In the genomic region with DNA sequence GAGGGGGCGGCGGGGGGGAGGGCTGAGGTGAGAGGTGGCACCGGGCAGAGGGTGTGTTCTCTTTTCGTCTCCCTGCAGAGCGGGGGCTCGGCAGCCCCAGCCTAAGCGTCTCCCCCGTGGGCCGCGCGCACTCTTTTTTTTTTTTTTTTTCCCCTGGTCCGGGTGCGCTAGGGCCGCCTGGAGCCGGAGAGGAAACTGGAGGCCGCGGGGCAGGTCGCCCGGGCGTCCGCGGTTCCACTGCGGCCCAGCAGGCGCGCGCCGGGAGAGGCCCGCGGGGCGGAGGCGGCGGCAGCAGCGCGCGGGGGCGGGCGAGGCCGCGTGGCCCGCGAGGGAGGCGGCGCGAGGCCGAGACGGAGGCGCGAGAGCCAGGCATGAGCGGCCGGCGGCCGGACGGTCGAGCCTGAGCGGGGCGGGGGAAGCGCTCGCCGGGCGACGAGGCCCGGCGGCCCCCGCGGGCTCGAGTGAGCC, we compare ENCODE assay signal across 9 mouse cellular contexts. TPM values are rescaled to one million over a fixed set of nuclear protein-coding genes. Genes with fewer than 3 reads are reported as not detected.
DNase-seq lines count a peak whose midpoint lies in the region; ATAC-seq and TF ChIP-seq lines count a peak whose summit lies in the region.
"Had no signal": no experiment of that assay in that cellular context is flagged by ENCODE, and none has a peak within 500 bp of the region (broad histone marks: within the 10 kb centered on the region; RNA-seq: fewer than 3 reads in every experiment).

No protein-coding gene starts in this region.

- DNase-seq in adrenal gland, adult (ENCODE audit: inconsistent age in 2 of 2, low spot score in 1 of 2): peak; percentile 75 to 88
- DNase-seq in adrenal gland, postnatal 4 days (ENCODE audit: low spot score in 2 of 2): no peak
- DNase-seq in cerebellum, adult 8-10 months: no peak

- no peaks in the 10 kb centered on the region for H3K9me3 ChIP-seq in ES-Bruce4 (replicated peaks; ENCODE audit: control insufficient read depth, insufficient read depth, low read length, poor library complexity, severe bottlenecking)
- H3K9me3 ChIP-seq in limb, embryonic 12.5 days: no peaks in the 10 kb centered on the region
- H3K9me3 ChIP-seq in stomach, embryonic 15.5 days: no peaks in the 10 kb centered on the region

- peaks cover 55% of the 10 kb centered on the region for H3K27me3 ChIP-seq in ES-Bruce4 (ENCODE audit: control insufficient read depth, insufficient read depth, low read length, poor library complexity, severe bottlenecking)
- H3K27me3 ChIP-seq in limb, embryonic 12.5 days: peaks cover 77% of the 10 kb centered on the region
- H3K27me3 ChIP-seq in stomach, embryonic 15.5 days (replicated peaks): peaks cover 90% of the 10 kb centered on the region

- TF ChIP-seq EP300 in ES-Bruce4 (IDR thresholded peaks at IDR 0.05; ENCODE audit: insufficient read depth, low read depth, low read length): no peak

- 0% methylated on average over 34 of the region's 66 CpGs for WGBS in limb, embryonic 12.5 days
- WGBS in stomach, embryonic 15.5 days: under 1% methylated on average over 46 of the region's 66 CpGs

- TF ChIP-seq CTCF in ES-Bruce4 (IDR thresholded peaks at IDR 0.05; ENCODE audit: low read depth, low read length): no peak

- no peaks in the 10 kb centered on the region for H3K36me3 ChIP-seq in ES-Bruce4 (ENCODE audit: control insufficient read depth, insufficient read depth, low read length, poor library complexity, severe bottlenecking)
- no peaks in the 10 kb centered on the region for H3K36me3 ChIP-seq in limb, embryonic 12.5 days
- H3K36me3 ChIP-seq in stomach, embryonic 15.5 days: no peaks in the 10 kb centered on the region

- TF ChIP-seq POLR2A in ES-Bruce4 (IDR thresholded peaks at IDR 0.05; ENCODE audit: insufficient read depth, low read length): no peak

- peak overlapping the region; percentile 61 for H3K4me3 ChIP-seq in ES-Bruce4 (ENCODE audit: low read depth, low read length)
- peak overlapping the region; percentile 66 for H3K4me3 ChIP-seq in limb, embryonic 12.5 days (replicated peaks)
- H3K4me3 ChIP-seq in stomach, embryonic 15.5 days (replicated peaks): peak overlapping the region; percentile 44

- ATAC-seq in granulocyte monocyte progenitor cell, adult 5-6 weeks (replicated peaks; ENCODE audit: poor library complexity, severe bottlenecking): peak; percentile 26; the same call in 1 of the 2 replicates
- peak; percentile 17; the same call in 1 of the 2 replicates for ATAC-seq in limb, embryonic 12.5 days (ENCODE audit: insufficient number of reproducible peaks, insufficient read depth, low FRiP score, low TSS enrichment, low read depth)
- no peak for ATAC-seq in stomach, embryonic 15.5 days (ENCODE audit: insufficient read depth, low FRiP score, low read depth)
- ATAC-seq in erythroblast, adult 5-6 weeks (replicated peaks; ENCODE audit: low FRiP score, poor library complexity, severe bottlenecking): no peak

- peak overlapping the region; percentile 97 for H3K9ac ChIP-seq in ES-Bruce4 (ENCODE audit: low read depth, poor library complexity, severe bottlenecking)
- peak overlapping the region; percentile 88 for H3K9ac ChIP-seq in limb, embryonic 12.5 days (replicated peaks)
- peak overlapping the region; percentile 16 for H3K9ac ChIP-seq in stomach, embryonic 15.5 days

- no peak overlapping the region for H3K27ac ChIP-seq in ES-Bruce4 (ENCODE audit: insufficient read depth, low read length)
- peak overlapping the region; percentile 92 for H3K27ac ChIP-seq in limb, embryonic 12.5 days
- peak overlapping the region; percentile 18; the same call in 1 of the 2 replicates for H3K27ac ChIP-seq in stomach, embryonic 15.5 days

- no peaks in the 10 kb centered on the region for H3K4me1 ChIP-seq in ES-Bruce4 (ENCODE audit: control insufficient read depth, insufficient read depth, low read length)
- H3K4me1 ChIP-seq in limb, embryonic 12.5 days (replicated peaks): peaks cover 29% of the 10 kb centered on the region
- peaks cover 13% of the 10 kb centered on the region for H3K4me1 ChIP-seq in stomach, embryonic 15.5 days

- peak overlapping the region; percentile 78 for H3K4me2 ChIP-seq in limb, embryonic 12.5 days
- H3K4me2 ChIP-seq in stomach, embryonic 15.5 days: peak overlapping the region; percentile 87

RNA-seq across cellular contexts. Expression of gene Hoxd8, which starts 0.6 kb away (rescaled TPM):
- 10 to 100 TPM; 43.9 to 55.4 TPM for total RNA-seq in adrenal gland, postnatal 4 days (2021)
- 0.76 and 2.1 TPM in 2 replicates for polyA plus RNA-seq in ES-Bruce4 (2011; ENCODE audit: insufficient read depth, insufficient read length, low read depth, missing spikeins)
- not detected in 2 replicates for total RNA-seq in granulocyte monocyte progenitor cell, adult 5-6 weeks (2014; fragmentation: Nextera tagmentation)
- not detected in 2 replicates for total RNA-seq in granulocyte monocyte progenitor cell, adult 5-6 weeks (2017)
- 7.5 and 7.8 TPM in 2 replicates for polyA plus RNA-seq in limb, embryonic 12.5 days (2016; fragmentation: Nextera tagmentation; extraction: Ambion mirVana)
- 1.9 and 3.2 TPM in 2 replicates for polyA plus RNA-seq in stomach, embryonic 15.5 days (2015; fragmentation: Nextera tagmentation; extraction: Ambion mirVana)
- not detected in 2 replicates for total RNA-seq in erythroblast, adult 5-6 weeks (2015; ENCODE audit: low replicate concordance)
- not detected in 2 replicates for total RNA-seq in erythroblast, adult 5-6 weeks (2017; ENCODE audit: low replicate concordance)
- polyA plus RNA-seq: cortical plate, adult 2 months had no signal

RNA-seq across cellular contexts. Expression of gene Hoxd3, which starts 6.7 kb away (rescaled TPM):
- 1 to 10 TPM in 1 of 2 experiments, under 1 TPM in 1; 0.82 to 2.5 TPM for total RNA-seq in adrenal gland, postnatal 4 days (2021)
- polyA plus RNA-seq in ES-Bruce4 (2011; ENCODE audit: insufficient read depth, insufficient read length, low read depth, missing spikeins): not detected in 2 replicates
- not detected in 2 replicates for total RNA-seq in granulocyte monocyte progenitor cell, adult 5-6 weeks (2014; fragmentation: Nextera tagmentation)
- not detected in 2 replicates for total RNA-seq in granulocyte monocyte progenitor cell, adult 5-6 weeks (2017)
- 1.4 and 1.5 TPM in 2 replicates for polyA plus RNA-seq in limb, embryonic 12.5 days (2016; fragmentation: Nextera tagmentation; extraction: Ambion mirVana)
- 14.4 and 15.8 TPM in 2 replicates for polyA plus RNA-seq in stomach, embryonic 15.5 days (2015; fragmentation: Nextera tagmentation; extraction: Ambion mirVana)
- total RNA-seq in erythroblast, adult 5-6 weeks (2015; ENCODE audit: low replicate concordance): not detected in 2 replicates
- total RNA-seq in erythroblast, adult 5-6 weeks (2017; ENCODE audit: low replicate concordance): not detected in 2 replicates
- polyA plus RNA-seq: cortical plate, adult 2 months had no signal

RNA-seq across cellular contexts. Expression of gene Hoxd4, which starts 6.7 kb away (rescaled TPM):
- total RNA-seq in adrenal gland, postnatal 4 days (2021): 10 to 100 TPM; 21.5 to 29.5 TPM
- 0.40 TPM in 1 of 2 replicates, not detected in the other for polyA plus RNA-seq in ES-Bruce4 (2011; ENCODE audit: insufficient read depth, insufficient read length, low read depth, missing spikeins)
- not detected in 2 replicates for total RNA-seq in granulocyte monocyte progenitor cell, adult 5-6 weeks (2014; fragmentation: Nextera tagmentation)
- total RNA-seq in granulocyte monocyte progenitor cell, adult 5-6 weeks (2017): not detected in 2 replicates
- polyA plus RNA-seq in limb, embryonic 12.5 days (2016; fragmentation: Nextera tagmentation; extraction: Ambion mirVana): 0.55 and 0.78 TPM in 2 replicates
- polyA plus RNA-seq in stomach, embryonic 15.5 days (2015; fragmentation: Nextera tagmentation; extraction: Ambion mirVana): 0.53 and 0.92 TPM in 2 replicates
- total RNA-seq in erythroblast, adult 5-6 weeks (2015; ENCODE audit: low replicate concordance): not detected in 2 replicates
- total RNA-seq in erythroblast, adult 5-6 weeks (2017; ENCODE audit: low replicate concordance): not detected in 2 replicates
- polyA plus RNA-seq: cortical plate, adult 2 months had no signal

RNA-seq across cellular contexts. Expression of gene Hoxd9, which starts 7.5 kb away (rescaled TPM):
- total RNA-seq in adrenal gland, postnatal 4 days (2021): 10 to 100 TPM in 1 of 2 experiments, 1 to 10 TPM in 1; 7.1 to 17.8 TPM
- 0.52 and 0.75 TPM in 2 replicates for polyA plus RNA-seq in ES-Bruce4 (2011; ENCODE audit: insufficient read depth, insufficient read length, low read depth, missing spikeins)
- total RNA-seq in granulocyte monocyte progenitor cell, adult 5-6 weeks (2014; fragmentation: Nextera tagmentation): not detected in 2 replicates
- total RNA-seq in granulocyte monocyte progenitor cell, adult 5-6 weeks (2017): not detected in 2 replicates
- 17.8 and 19.2 TPM in 2 replicates for polyA plus RNA-seq in limb, embryonic 12.5 days (2016; fragmentation: Nextera tagmentation; extraction: Ambion mirVana)
- polyA plus RNA-seq in stomach, embryonic 15.5 days (2015; fragmentation: Nextera tagmentation; extraction: Ambion mirVana): 0.61 and 1.3 TPM in 2 replicates
- not detected in 2 replicates for total RNA-seq in erythroblast, adult 5-6 weeks (2015; ENCODE audit: low replicate concordance)
- not detected in 2 replicates for total RNA-seq in erythroblast, adult 5-6 weeks (2017; ENCODE audit: low replicate concordance)
- polyA plus RNA-seq: cortical plate, adult 2 months had no signal

RNA-seq across cellular contexts. Expression of gene Hoxd10, which starts 13.3 kb away (rescaled TPM):
- total RNA-seq in adrenal gland, postnatal 4 days (2021): 1 to 10 TPM in 1 of 2 experiments, under 1 TPM in 1; 0.71 to 5.2 TPM
- polyA plus RNA-seq in ES-Bruce4 (2011; ENCODE audit: insufficient read depth, insufficient read length, low read depth, missing spikeins): not detected in 2 replicates
- not detected in 2 replicates for total RNA-seq in granulocyte monocyte progenitor cell, adult 5-6 weeks (2014; fragmentation: Nextera tagmentation)
- not detected in 2 replicates for total RNA-seq in granulocyte monocyte progenitor cell, adult 5-6 weeks (2017)
- 39.5 and 42.0 TPM in 2 replicates for polyA plus RNA-seq in limb, embryonic 12.5 days (2016; fragmentation: Nextera tagmentation; extraction: Ambion mirVana)
- polyA plus RNA-seq in stomach, embryonic 15.5 days (2015; fragmentation: Nextera tagmentation; extraction: Ambion mirVana): 0.09 and 2.4 TPM in 2 replicates
- not detected in 2 replicates for total RNA-seq in erythroblast, adult 5-6 weeks (2015; ENCODE audit: low replicate concordance)
- total RNA-seq in erythroblast, adult 5-6 weeks (2017; ENCODE audit: low replicate concordance): 0.42 TPM in 1 of 2 replicates, not detected in the other
- polyA plus RNA-seq: cortical plate, adult 2 months had no signal

Comparison
In these comparisons a context has a peak if more than half of its experiments do, and no peak if none do; other contexts are left out.
1. DNase-seq: peak in adrenal gland, adult (2 of 2); none in adrenal gland, postnatal 4 days (0 of 2) and cerebellum, adult 8-10 months (single experiment).
2. H3K9ac ChIP-seq: peak in every context shown above with its lines; median percentile 97 in ES-Bruce4; 88 in limb, embryonic 12.5 days; 16 in stomach, embryonic 15.5 days.
3. ATAC-seq: peak in granulocyte monocyte progenitor cell, adult 5-6 weeks (single experiment) and limb, embryonic 12.5 days (single experiment); none in stomach, embryonic 15.5 days (single experiment) and erythroblast, adult 5-6 weeks (single experiment).
4. RNA of gene Hoxd8, which starts 0.6 kb away (total RNA-seq): 43.9 to 55.4 TPM in adrenal gland, postnatal 4 days; not detected in granulocyte monocyte progenitor cell, adult 5-6 weeks and not detected in erythroblast, adult 5-6 weeks; every median in the first group is over 10 times any median in the second.
5. RNA of gene Hoxd4, which starts 6.7 kb away (total RNA-seq): 21.5 to 29.5 TPM in adrenal gland, postnatal 4 days; not detected in granulocyte monocyte progenitor cell, adult 5-6 weeks and not detected in erythroblast, adult 5-6 weeks; every median in the first group is over 10 times any median in the second.
6. Peak in every context shown above with its lines, with median percentiles within 50 percentile points of each other: H3K4me3 ChIP-seq.